Mouse (Mus musculus) midbrain, embryonic 15.5 days (tissue): ENCODE measurements around the gene Zfp937. TPM values are rescaled to one million over a fixed set of nuclear protein-coding genes. Genes with fewer than 3 reads are reported as not detected.
A peak's percentile ranks its signal among the peaks of the same experiment; 100 is the strongest.
"Not testable (repeated sequence)": the region's sequence is repeated elsewhere in the genome, so short reads cannot be mapped to it uniquely, and the experiment has no call there.

Source experiments
- ATAC-seq: fragments of 200-750 bp; cut with Nextera tagmentation; replicated peaks from 2 replicates; pipeline ENCODE4 v1.8.0; 2017; ENCODE audit warnings: moderate TSS enrichment
- H3K27ac ChIP-seq: fragments of 300-500 bp; sonication (generic); 2 replicates; pipeline ENCODE4 v1.5.1; 2015; ENCODE audit warnings: mild to moderate bottlenecking, inconsistent platforms
- H3K27me3 ChIP-seq: fragments of 300-500 bp; sonication (generic); replicated peaks from 2 replicates; pipeline ENCODE4 v1.6.1; 2015; ENCODE audit warnings: inconsistent platforms
- H3K36me3 ChIP-seq: fragments of 300-500 bp; sonication (generic); replicated peaks from 2 replicates; pipeline ENCODE4 v1.6.1; 2015; ENCODE audit warnings: inconsistent platforms
- H3K4me1 ChIP-seq: fragments of 300-500 bp; sonication (generic); 2 replicates; pipeline ENCODE4 v1.6.1; 2015; ENCODE audit warnings: inconsistent platforms
- H3K4me2 ChIP-seq: fragments of 300-500 bp; sonication (generic); 2 replicates; pipeline ENCODE4 v1.6.1; 2015; ENCODE audit warnings: inconsistent platforms, mild to moderate bottlenecking, moderate library complexity
- H3K4me3 ChIP-seq: fragments of 300-500 bp; sonication (generic); 2 replicates; pipeline ENCODE4 v1.5.1; 2015; ENCODE audit warnings: mild to moderate bottlenecking, inconsistent platforms
- H3K9ac ChIP-seq: fragments of 300-500 bp; sonication (generic); 2 replicates; pipeline ENCODE4 v1.6.1; 2015; ENCODE audit warnings: mild to moderate bottlenecking, inconsistent platforms
- H3K9me3 ChIP-seq: fragments of 300-500 bp; sonication (generic); 2 replicates; pipeline ENCODE4 v1.6.1; 2016; ENCODE audit warnings: inconsistent platforms
- WGBS: fragments of 180-500 bp; shearing (Covaris S2); methylation state at CpG from one replicate; pipeline ENCODE4 v1.1.7; 2015; ENCODE audit warnings: mixed read lengths; 5-methylcytosine and 5-hydroxymethylcytosine counted together
- polyA plus RNA-seq: library from polyadenylated mRNA; unstranded; fragments of >200 nt; fragmentation: Nextera tagmentation; extraction: Ambion mirVana; gene quantifications from 2 replicates; pipeline ENCODE4 v1.2.1, GENCODE M21; 2015

Gene Zfp937
- polyA plus RNA-seq: 9.9 and 11.9 TPM in 2 replicates

DNA sequence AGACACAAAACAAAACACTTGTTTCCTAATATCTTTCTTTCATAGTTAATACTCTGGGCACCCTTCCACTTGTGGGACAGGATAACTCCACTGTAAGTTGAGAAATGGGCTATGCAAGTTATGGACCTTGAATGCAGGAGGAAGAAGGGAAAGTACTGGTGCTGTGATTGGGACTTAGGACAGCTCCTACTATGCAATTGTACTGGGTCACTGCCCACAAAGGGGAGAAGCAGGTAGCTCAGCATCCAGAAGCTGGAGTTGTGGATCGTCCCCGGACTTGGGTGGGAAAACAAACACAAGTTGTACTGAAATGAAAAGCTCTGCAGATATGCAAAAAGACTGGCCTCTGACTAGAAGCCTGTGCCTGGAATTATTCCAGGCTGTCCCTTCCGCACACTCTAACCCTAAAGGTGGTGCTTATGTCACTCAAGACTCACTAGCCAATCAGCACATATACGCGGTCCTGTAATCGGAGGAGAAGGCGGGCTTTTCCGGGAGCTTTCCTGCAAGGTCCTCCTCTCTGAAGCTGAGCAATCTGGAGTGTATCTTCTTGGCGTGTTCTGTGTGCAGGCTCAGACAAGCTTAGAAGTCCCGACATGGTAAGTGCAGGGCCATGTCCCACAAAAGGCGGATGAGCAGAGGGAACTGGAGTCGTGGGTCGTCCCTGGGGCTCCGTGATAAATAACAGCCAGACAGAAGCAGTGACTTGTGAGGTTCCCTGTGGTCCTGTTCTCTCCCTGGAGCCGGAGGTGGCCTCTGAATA lies at the start of gene Zfp937:
Zfp937 (plus strand) TSS at position 474 of the 763 bp plus-strand sequence.
- WGBS: 4% methylated on average over 15 of the region's 15 CpGs
- peak within 1 kb of the TSS; percentile 60 for H3K27ac ChIP-seq

GRCm38 (mm10) chr2:150173833-150174232 lies 44.0 kb upstream of the Zfp937 start:
- Histone ChIP-seq H3K27ac (no peak overlapping the region), H3K27me3 (no peaks in the 10 kb centered on the region), H3K4me2 (no peak overlapping the region), H3K9me3 (no peaks in the 10 kb centered on the region), H3K36me3 (no peaks in the 10 kb centered on the region), H3K4me3 (no peak overlapping the region), H3K4me1 (no peaks in the 10 kb centered on the region), H3K9ac (no peak overlapping the region)
- no peak for ATAC-seq

More for the DNA sequence above, at the start of gene Zfp937:
- Histone ChIP-seq H3K4me2 (peak within 1 kb of the TSS; percentile 49), H3K4me3 (peak within 1 kb of the TSS; percentile 45), H3K9ac (peak within 1 kb of the TSS; percentile 45)
- not testable (repeated sequence) for H3K27me3 ChIP-seq, H3K36me3 ChIP-seq, H3K9me3 ChIP-seq, H3K4me1 ChIP-seq
- ATAC-seq: peak; percentile 100

DNA sequence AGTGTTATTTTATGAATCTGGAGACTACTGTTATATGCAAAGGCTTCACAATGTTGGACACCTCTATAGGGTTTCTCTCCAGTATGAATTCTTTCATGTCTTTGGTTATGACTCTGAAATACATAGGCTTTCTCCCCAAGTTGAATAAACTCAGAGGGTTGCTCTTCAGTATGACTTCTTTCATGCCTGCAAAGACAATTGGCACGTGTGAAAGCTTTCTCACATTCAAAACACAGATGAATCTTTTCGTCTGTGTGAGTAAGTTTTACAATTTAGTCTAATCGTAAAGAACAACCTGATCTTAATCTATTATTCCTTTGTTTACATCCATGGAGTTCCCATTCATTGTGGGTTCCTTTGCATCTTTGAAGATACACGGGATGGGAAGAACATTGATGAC lies 38.3 kb upstream of the Zfp937 start, which contains the start of gene Gm10770:
Gm10770 (minus strand) TSS at position 101 of the 400 bp plus-strand sequence.
- not testable (repeated sequence) for H3K4me2 ChIP-seq, H3K36me3 ChIP-seq, H3K4me3 ChIP-seq, ATAC-seq, H3K9ac ChIP-seq, H3K27ac ChIP-seq, H3K4me1 ChIP-seq, H3K9me3 ChIP-seq, H3K27me3 ChIP-seq
- WGBS: 81% methylated on average over 4 of the region's 4 CpGs

DNA sequence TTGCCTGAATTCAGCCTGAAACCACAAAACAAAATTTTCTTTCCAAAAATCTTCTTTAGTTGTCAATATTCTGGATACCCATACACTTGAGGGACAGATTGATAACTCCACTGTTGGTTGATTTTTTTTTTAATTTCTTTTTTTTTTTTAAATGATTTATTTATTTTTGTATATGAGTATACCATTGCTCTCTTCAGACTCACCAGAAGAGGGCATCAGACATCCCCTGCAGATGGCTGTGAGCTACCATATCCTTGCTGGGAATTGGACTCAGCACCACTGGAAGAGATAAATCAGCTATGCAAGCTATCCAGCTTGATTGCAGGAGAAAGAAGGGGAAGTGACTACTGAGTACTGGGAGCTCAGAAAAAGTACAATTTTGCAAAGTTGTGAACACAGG lies 36.8 kb upstream of the Zfp937 start:
- not testable (repeated sequence) for H3K4me1 ChIP-seq, ATAC-seq, H3K9ac ChIP-seq, H3K27me3 ChIP-seq, H3K36me3 ChIP-seq, H3K9me3 ChIP-seq, H3K27ac ChIP-seq, H3K4me3 ChIP-seq, H3K4me2 ChIP-seq

DNA sequence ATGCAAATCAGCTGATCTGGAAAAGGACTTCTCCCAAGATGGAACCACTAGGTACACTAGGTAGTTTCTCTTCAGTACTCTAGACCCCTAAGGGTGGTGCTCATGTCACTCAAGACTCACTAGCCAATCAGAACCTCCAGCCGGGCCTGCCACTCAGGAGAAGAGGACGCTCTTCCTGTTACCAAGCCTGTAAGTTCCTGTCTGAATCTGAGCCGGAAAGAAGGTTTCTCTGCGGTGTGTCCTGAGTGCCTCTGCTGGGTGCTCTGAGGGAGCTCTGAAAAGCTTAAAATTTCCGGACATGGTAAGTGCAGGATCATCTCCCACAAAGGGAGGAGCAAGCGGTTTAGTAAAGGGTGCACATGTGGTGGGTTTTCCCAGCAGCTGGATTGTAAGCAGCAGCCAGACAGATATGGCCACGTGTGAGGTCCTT lies 36.3 kb upstream of the Zfp937 start, which contains the start of gene Gm14139:
Gm14139 (plus strand) TSS at position 186 of the 430 bp plus-strand sequence.
- WGBS: 76% methylated on average over 7 of the region's 7 CpGs
- not testable (repeated sequence) for ATAC-seq

DNA sequence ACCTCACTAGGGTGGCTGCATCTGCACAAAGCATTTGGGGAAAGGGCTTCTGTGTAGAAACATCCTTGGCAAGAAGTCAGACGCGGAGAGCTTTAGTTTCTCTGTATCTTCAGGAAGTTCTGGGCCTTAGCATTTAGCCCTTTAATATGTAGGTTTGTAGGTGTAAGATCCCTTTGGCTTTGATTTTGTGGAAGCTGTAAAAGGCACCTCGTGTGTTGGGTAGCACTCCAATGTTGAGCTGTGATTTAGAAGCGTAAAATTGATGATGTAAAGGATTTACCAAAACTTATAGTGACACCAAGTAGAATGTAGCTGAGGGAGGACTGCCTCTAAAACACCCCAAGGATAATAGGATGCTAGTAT lies 471 bp downstream of the Zfp937 start:
- not testable (repeated sequence) for H3K9me3 ChIP-seq, H3K4me1 ChIP-seq, ATAC-seq, H3K27me3 ChIP-seq, H3K36me3 ChIP-seq
- Histone ChIP-seq H3K4me3 (peak overlapping the region; percentile 45), H3K4me2 (peak overlapping the region; percentile 49), H3K27ac (peak overlapping the region; percentile 60), H3K9ac (peak overlapping the region; percentile 45)
- 14% methylated on average over 4 of the region's 4 CpGs for WGBS

More for the DNA sequence above, 36.3 kb upstream of the Zfp937 start, which contains the start of gene Gm14139:
- H3K4me3 ChIP-seq, H3K4me2 ChIP-seq, H3K36me3 ChIP-seq, H3K27me3 ChIP-seq, H3K9me3 ChIP-seq, H3K9ac ChIP-seq, H3K4me1 ChIP-seq, H3K27ac ChIP-seq: not testable (repeated sequence)

DNA sequence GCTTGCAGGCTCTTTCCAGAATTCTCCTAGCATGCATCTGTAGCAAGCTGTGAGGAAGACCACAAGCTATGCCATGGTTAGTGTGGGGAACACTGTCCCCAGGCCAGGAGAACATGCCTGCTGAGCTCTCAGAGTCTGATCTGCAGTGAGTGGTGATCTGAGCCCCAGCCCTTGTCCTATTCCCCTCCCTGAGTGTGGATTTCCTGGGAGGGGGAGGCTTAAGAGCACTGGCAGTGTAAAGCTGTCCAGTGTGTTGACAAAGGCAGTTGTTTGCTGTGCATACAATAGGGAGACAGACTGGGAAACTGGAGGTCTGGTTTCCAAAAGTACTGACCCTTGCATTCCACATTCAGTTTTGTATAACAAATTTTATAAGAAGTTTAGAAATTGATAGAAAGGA lies 5.4 kb downstream of the Zfp937 start:
- not testable (repeated sequence) for H3K36me3 ChIP-seq, H3K9me3 ChIP-seq, H3K9ac ChIP-seq, ATAC-seq, H3K4me2 ChIP-seq, H3K27ac ChIP-seq, H3K27me3 ChIP-seq, H3K4me3 ChIP-seq, H3K4me1 ChIP-seq

DNA sequence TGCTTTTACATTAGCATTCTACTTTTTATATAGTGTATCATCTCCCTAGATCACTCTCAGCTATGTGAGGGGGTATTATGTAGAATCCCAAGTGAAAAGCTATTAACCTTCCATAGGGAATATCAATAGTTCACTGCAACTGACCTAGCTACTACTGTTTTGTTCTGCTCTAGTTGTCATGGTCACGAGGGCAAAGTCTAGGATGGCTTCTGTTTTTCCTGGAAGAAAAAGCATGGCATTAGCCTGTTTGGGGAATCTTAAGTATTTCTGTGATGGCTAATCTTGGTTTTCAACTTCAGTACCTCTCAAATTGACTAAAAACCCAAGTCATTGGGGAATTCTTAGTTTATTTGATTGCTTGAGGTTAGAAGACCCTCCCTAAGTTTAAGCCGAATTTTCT lies 25.3 kb downstream of the Zfp937 start:
- Histone ChIP-seq H3K36me3 (peaks cover 20% of the 10 kb centered on the region), H3K27ac (no peak overlapping the region), H3K27me3 (no peaks in the 10 kb centered on the region), H3K9me3 (peaks cover 25% of the 10 kb centered on the region), H3K9ac (no peak overlapping the region), H3K4me1 (no peaks in the 10 kb centered on the region), H3K4me3 (no peak overlapping the region), H3K4me2 (no peak overlapping the region)
- 92% methylated on average over 2 of the region's 2 CpGs for WGBS
- ATAC-seq: no peak

- not testable (repeated sequence) for H3K4me1 ChIP-seq, H3K9me3 ChIP-seq, H3K27ac ChIP-seq, ATAC-seq, H3K4me2 ChIP-seq, H3K4me3 ChIP-seq, H3K36me3 ChIP-seq, H3K9ac ChIP-seq, H3K27me3 ChIP-seq
- 63% methylated on average over 2 of the region's 2 CpGs for WGBS
Observed at GRCm38 (mm10) chr2:150255491-150255890, 37.6 kb downstream of the Zfp937 start, which contains the start of gene Gm21994. TSS of gene Gm21994 (minus strand) at chr2:150255591.

- not testable (repeated sequence) for H3K4me2 ChIP-seq, H3K9ac ChIP-seq, H3K27ac ChIP-seq, H3K27me3 ChIP-seq, H3K4me3 ChIP-seq, H3K9me3 ChIP-seq, ATAC-seq, H3K36me3 ChIP-seq, H3K4me1 ChIP-seq
- 70% methylated on average over 2 of the region's 2 CpGs for WGBS
Observed at GRCm38 (mm10) chr2:150256861-150257260, 39.0 kb downstream of the Zfp937 start.

- not testable (repeated sequence) for H3K27ac ChIP-seq, H3K4me1 ChIP-seq, H3K27me3 ChIP-seq, H3K36me3 ChIP-seq, H3K4me3 ChIP-seq, H3K9me3 ChIP-seq, H3K4me2 ChIP-seq, ATAC-seq, H3K9ac ChIP-seq
- WGBS: 94% methylated on average over 4 of the region's 4 CpGs
Observed at GRCm38 (mm10) chr2:150257291-150257690, 39.4 kb downstream of the Zfp937 start, which contains the start of gene Gm14124. TSS of gene Gm14124 (plus strand) at chr2:150257517.
